Mouse (Mus musculus) lung, postnatal 0 days (tissue): ENCODE measurements around the gene Fam187a.

Source experiments
- CTCF ChIP-seq: IDR thresholded peaks from 2 replicates; pipeline ENCODE4 v1.5.1; 2016; ENCODE audit warnings: antibody characterized with exemption, mild to moderate bottlenecking
- EP300 ChIP-seq: IDR thresholded peaks from 2 replicates; pipeline ENCODE4 v1.6.1; 2016; ENCODE audit warnings: antibody characterized with exemption, mild to moderate bottlenecking, control low read depth

DNA sequence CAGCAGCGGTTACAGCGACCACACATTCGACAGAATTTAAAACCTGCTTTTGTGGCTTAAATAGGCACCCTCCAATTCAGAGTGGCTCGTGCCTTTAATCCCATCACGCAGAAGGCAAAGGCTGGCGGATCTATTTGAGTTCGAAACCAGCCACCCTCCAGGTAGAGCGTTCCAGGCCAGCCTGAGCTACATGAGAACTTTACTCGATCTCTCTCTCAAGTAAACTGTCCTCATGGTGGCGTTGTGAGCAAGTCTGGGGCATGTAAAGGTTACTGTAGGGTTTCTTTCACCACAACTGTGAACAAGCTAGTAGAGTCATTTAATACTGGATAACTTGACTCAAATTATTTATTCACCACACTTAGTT, 40.4 kb downstream of the Fam187a start:
- TF ChIP-seq EP300 (no peak), CTCF (peak; percentile 58)
